Mouse (Mus musculus) liver, embryonic 14.5 days (tissue): ENCODE data around the gene Nfrkb. TPM values are rescaled to one million over a fixed set of nuclear protein-coding genes. Genes with fewer than 3 reads are reported as not detected.

Experiments used
- ATAC-seq: fragments of 200-750 bp; cut with Nextera tagmentation; 2 replicates; pipeline ENCODE4 v1.8.0; 2017; ENCODE audit warnings: moderate number of reproducible peaks, mild to moderate bottlenecking, moderate library complexity; ENCODE audit not compliant: insufficient read depth
- DNase-seq, 3 experiments: peaks; one replicate each; pipeline ENCODE4 v3.0.0-alpha.2; 2012 to 2013; ENCODE audit warnings: low read depth in 3 of 3, low spot score in 3 of 3
- H3K27ac ChIP-seq: fragments of 300-500 bp; sonication (generic); 2 replicates; pipeline ENCODE4 v1.5.1; 2014; ENCODE audit warnings: moderate library complexity, mild to moderate bottlenecking, control low read depth, inconsistent platforms
- H3K27me3 ChIP-seq: fragments of 300-500 bp; sonication (generic); 2 replicates; pipeline ENCODE4 v1.6.1; 2014; ENCODE audit warnings: mild to moderate bottlenecking, low read length, moderate library complexity; ENCODE audit not compliant: control insufficient read depth, insufficient read depth
- H3K36me3 ChIP-seq: fragments of 300-500 bp; sonication (generic); replicated peaks from 2 replicates; pipeline ENCODE4 v1.6.1; 2014; ENCODE audit warnings: low read depth; ENCODE audit not compliant: control insufficient read depth, insufficient read depth
- H3K4me1 ChIP-seq, 2 experiments: fragments of 200-500 bp in 1 of 2; fragments of 300-500 bp in 1 of 2; sonication (generic) in 1 of 2; replicated peaks; 2 replicates each; pipeline ENCODE4 v1.6.1; 2012 to 2014; ENCODE audit warnings: antibody characterized with exemption in 1 of 2, inconsistent platforms in 1 of 2, low read length in 1 of 2; ENCODE audit not compliant: control insufficient read depth in 2 of 2, insufficient read depth in 2 of 2
- H3K4me2 ChIP-seq: fragments of 300-500 bp; sonication (generic); 2 replicates; pipeline ENCODE4 v1.6.1; 2014; ENCODE audit warnings: low read depth, mild to moderate bottlenecking, control low read depth, moderate library complexity
- H3K4me3 ChIP-seq, 2 experiments: fragments of 200-500 bp in 1 of 2; fragments of 300-500 bp in 1 of 2; sonication (generic) in 1 of 2; 2 replicates each; pipeline ENCODE4 v1.5.1; 2012 to 2014; ENCODE audit warnings: low read depth in 2 of 2, low read length in 2 of 2, mild to moderate bottlenecking in 2 of 2, control low read depth in 1 of 2, inconsistent platforms in 1 of 2, moderate library complexity in 1 of 2; ENCODE audit not compliant: insufficient read depth in 1 of 2
- H3K9ac ChIP-seq: fragments of 300-500 bp; sonication (generic); replicated peaks from 2 replicates; pipeline ENCODE4 v1.6.1; 2014; ENCODE audit warnings: mild to moderate bottlenecking, control low read depth, moderate library complexity
- H3K9me3 ChIP-seq: fragments of 300-500 bp; sonication (generic); 2 replicates; pipeline ENCODE4 v1.6.1; 2016; ENCODE audit warnings: low read length, mixed read lengths; ENCODE audit not compliant: control insufficient read depth
- CTCF ChIP-seq: IDR thresholded peaks from 2 replicates; pipeline ENCODE4 v1.5.1; 2016; ENCODE audit warnings: antibody characterized with exemption, low read depth, control low read depth
- EP300 ChIP-seq: IDR thresholded peaks from 2 replicates; pipeline ENCODE4 v1.6.1; 2016; ENCODE audit warnings: antibody characterized with exemption, low read depth
- WGBS: fragments of 180-500 bp; shearing (Covaris S2); extraction: QIAGEN DNeasy Blood & Tissue Kit; methylation state at CpG from one replicate; pipeline ENCODE4 v1.1.7; 2014; ENCODE audit not compliant: insufficient replicate concordance; 5-methylcytosine and 5-hydroxymethylcytosine counted together
- polyA plus RNA-seq, 2 experiments: library from polyadenylated mRNA; depleted of rRNA in 1 of 2; stranded (reverse) in 1 of 2; unstranded in 1 of 2; fragments of >200 nt; fragmentation: Nextera tagmentation in 1 of 2; extraction: Ambion mirVana in 1 of 2; gene quantifications; 2 replicates each; pipeline versions ENCODE4 v1.2.1 to v1.2.3; 2012 to 2014

Gene Nfrkb
- polyA plus RNA-seq (2012; rRNA removed) = 5.6 TPM in 2 replicates
- 4.8 and 5.9 TPM in 2 replicates for polyA plus RNA-seq (2014; fragmentation: Nextera tagmentation; extraction: Ambion mirVana)

DNA sequence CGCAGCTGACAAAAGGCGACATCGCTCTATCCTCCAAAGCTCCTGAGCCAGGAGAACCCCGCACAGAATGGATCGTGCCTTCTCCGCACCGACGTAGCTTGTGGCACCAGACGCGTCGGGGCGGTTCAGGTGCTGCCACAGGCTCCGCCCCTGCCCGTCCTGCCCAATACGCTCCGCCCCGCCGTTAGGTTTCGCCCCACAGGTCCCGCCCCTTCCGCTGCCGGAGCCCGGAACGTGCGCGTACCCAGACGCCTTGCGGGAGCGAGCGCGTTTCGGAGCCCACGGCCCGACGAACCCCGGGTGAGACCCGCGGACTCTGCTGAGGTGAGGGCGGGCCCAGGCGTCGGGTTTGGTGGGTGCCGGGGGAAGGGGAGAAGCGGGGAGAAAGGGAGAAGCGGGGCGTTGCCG is at the start of gene Nfrkb:
TSS of gene Nfrkb (plus strand) at position 246 of the 408 bp plus-strand sequence.
- Histone ChIP-seq H3K4me3 (peak within 1 kb of the TSS; percentile 66 to 89), H3K27me3 (no peaks in the 10 kb centered on the region), H3K9ac (peak within 1 kb of the TSS; percentile 87), H3K4me2 (peak within 1 kb of the TSS; percentile 69), H3K4me1 (peaks cover 13 to 15% of the 10 kb centered on the region in 2 experiments), H3K27ac (peak within 1 kb of the TSS; percentile 43), H3K9me3 (no peaks in the 10 kb centered on the region), H3K36me3 (no peaks in the 10 kb centered on the region; the same call in none of the 2 replicates)
- under 1% methylated on average over 46 of the region's 46 CpGs for WGBS
- TF ChIP-seq EP300 (no peak), CTCF (no peak)
- DNase-seq (peak; percentile 84 to 87 (median 85)), ATAC-seq (peak; percentile 96)

- Histone ChIP-seq H3K9me3 (no peaks in the 10 kb centered on the region), H3K9ac (no peak overlapping the region), H3K36me3 (no peaks in the 10 kb centered on the region; the same call in 1 of the 2 replicates), H3K4me3 (no peak overlapping the region), H3K4me2 (no peak overlapping the region), H3K27me3 (no peaks in the 10 kb centered on the region), H3K27ac (no peak overlapping the region), H3K4me1 (no peaks in the 10 kb centered on the region)
- ATAC-seq (no peak), DNase-seq (no peak)
- WGBS = 80% methylated on average over 11 of the region's 11 CpGs
- TF ChIP-seq EP300 = no peak
These were observed 41.6 kb upstream of the Nfrkb start for GRCm38 (mm10) chr9:31344289-31344831.

DNA sequence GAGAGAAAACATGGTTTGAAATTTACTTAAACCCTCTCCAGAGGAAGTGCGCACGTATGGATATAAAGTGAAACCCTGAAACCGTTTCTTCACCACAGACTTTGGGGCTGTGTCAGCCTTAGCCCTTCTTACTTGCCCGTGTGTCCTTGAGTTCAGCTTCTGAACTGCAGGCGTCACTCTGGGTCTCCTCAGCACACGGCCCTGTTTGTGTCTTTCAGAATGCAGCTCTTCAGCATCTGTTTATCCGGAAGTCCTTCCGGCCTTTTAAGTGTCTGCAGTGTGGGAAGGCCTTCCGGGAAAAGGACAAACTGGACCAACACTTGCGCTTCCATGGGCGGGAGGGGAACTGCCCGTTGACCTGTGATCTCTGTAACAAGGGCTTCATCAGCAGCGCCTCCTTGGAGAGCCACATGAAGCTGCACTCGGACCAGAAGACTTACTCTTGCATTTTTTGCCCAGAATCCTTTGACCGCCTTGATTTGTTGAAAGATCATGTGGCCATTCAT is 39.4 kb upstream of the Nfrkb start:
- Histone ChIP-seq H3K4me1 (no peaks in the 10 kb centered on the region), H3K4me2 (no peak overlapping the region), H3K27ac (no peak overlapping the region), H3K9ac (no peak overlapping the region), H3K9me3 (no peaks in the 10 kb centered on the region), H3K4me3 (no peak overlapping the region), H3K27me3 (no peaks in the 10 kb centered on the region), H3K36me3 (no peaks in the 10 kb centered on the region)
- no peak for ATAC-seq
- no peak for TF ChIP-seq CTCF
- no peak for TF ChIP-seq EP300
- WGBS = 73% methylated on average over 15 of the region's 15 CpGs
- DNase-seq = no peak

GRCm38 (mm10) chr9:31348458-31348857 is 37.5 kb upstream of the Nfrkb start:
- no peak for TF ChIP-seq CTCF
- no peak for TF ChIP-seq EP300
- 68% methylated on average over 4 of the region's 4 CpGs for WGBS
- Histone ChIP-seq H3K9me3 (no peaks in the 10 kb centered on the region), H3K4me3 (no peak overlapping the region), H3K4me1 (no peaks in the 10 kb centered on the region; a peak in 1 of 4 replicates), H3K9ac (no peak overlapping the region), H3K27ac (no peak overlapping the region), H3K36me3 (no peaks in the 10 kb centered on the region), H3K27me3 (no peaks in the 10 kb centered on the region), H3K4me2 (no peak overlapping the region)
- no peak for DNase-seq
- ATAC-seq = no peak

DNA sequence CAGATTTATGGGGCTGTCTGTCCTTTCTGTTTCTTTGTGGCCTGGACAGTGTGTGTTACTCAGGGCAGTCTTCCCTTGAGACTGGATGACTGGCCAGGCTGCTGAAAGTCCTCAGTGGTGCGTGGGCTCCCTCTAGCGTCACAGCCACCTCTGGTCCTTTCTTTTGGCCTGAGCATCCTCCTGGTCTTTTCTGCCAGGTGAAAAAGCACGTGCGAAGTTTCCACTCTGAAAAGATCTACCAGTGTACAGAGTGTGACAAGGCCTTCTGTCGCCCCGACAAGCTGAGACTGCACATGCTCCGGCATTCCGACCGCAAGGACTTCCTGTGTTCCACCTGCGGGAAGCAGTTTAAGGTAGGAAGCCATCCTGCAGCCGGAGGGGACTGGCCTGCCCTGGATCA is 37.1 kb upstream of the Nfrkb start:
- H3K4me1 ChIP-seq = no peaks in the 10 kb centered on the region; a peak in 1 of 4 replicates
- no peak overlapping the region for H3K4me2 ChIP-seq
- no peak overlapping the region for H3K4me3 ChIP-seq
- 67% methylated on average over 11 of the region's 11 CpGs for WGBS
- H3K9me3 ChIP-seq = no peaks in the 10 kb centered on the region
- no peaks in the 10 kb centered on the region for H3K27me3 ChIP-seq
- peak in 2 of 3 experiments; percentile 12 to 28 for DNase-seq
- H3K9ac ChIP-seq = no peak overlapping the region
- no peak for ATAC-seq
- no peak overlapping the region for H3K27ac ChIP-seq
- TF ChIP-seq CTCF (peak; percentile 97), EP300 (no peak)
- H3K36me3 ChIP-seq = no peaks in the 10 kb centered on the region
